Mouse (Mus musculus): ENCODE measurements around the gene Smim23. TPM values are rescaled to one million over a fixed set of nuclear protein-coding genes. Genes with fewer than 3 reads are reported as not detected.

Smim23 gene
- polyA plus RNA-seq, 1 experiment from 2014 or later = not detected

- no peaks in the 10 kb centered on the region for H3K9me3 ChIP-seq
- H3K9ac ChIP-seq = no peak overlapping the region
- H3K36me3 ChIP-seq = no peaks in the 10 kb centered on the region
- H3K4me3 ChIP-seq = no peak overlapping the region
- no peak overlapping the region for H3K27ac ChIP-seq
- peaks cover 9% of the 10 kb centered on the region for H3K4me1 ChIP-seq
- 21% methylated on average over 2 of the region's 2 CpGs for WGBS
- no peaks in the 10 kb centered on the region for H3K27me3 ChIP-seq
- ATAC-seq (ENCODE audit: insufficient number of reproducible peaks, insufficient read depth, low FRiP score, low TSS enrichment) = no peak
- H3K4me2 ChIP-seq (replicated peaks) = no peak overlapping the region
These were observed 18.4 kb downstream of the Smim23 start for GRCm38 (mm10) chr11:32805958-32806357.

GRCm38 (mm10) chr11:32803658-32804057 lies 20.7 kb downstream of the Smim23 start:
- no peak overlapping the region for H3K4me3 ChIP-seq
- peaks cover 14% of the 10 kb centered on the region for H3K4me1 ChIP-seq
- no peak overlapping the region for H3K4me2 ChIP-seq (replicated peaks)
- no peak for ATAC-seq (ENCODE audit: insufficient number of reproducible peaks, insufficient read depth, low FRiP score, low TSS enrichment)
- H3K9me3 ChIP-seq = no peaks in the 10 kb centered on the region
- no peaks in the 10 kb centered on the region for H3K27me3 ChIP-seq
- no peaks in the 10 kb centered on the region for H3K36me3 ChIP-seq
- WGBS = 45% methylated on average over 4 of the region's 4 CpGs
- no peak overlapping the region for H3K27ac ChIP-seq
- H3K9ac ChIP-seq = no peak overlapping the region

GRCm38 (mm10) chr11:32801715-32802114 lies 22.7 kb downstream of the Smim23 start:
- Histone ChIP-seq H3K27me3 (no peaks in the 10 kb centered on the region), H3K4me1 (peaks cover 18% of the 10 kb centered on the region), H3K9me3 (no peaks in the 10 kb centered on the region), H3K4me3 (no peak overlapping the region), H3K36me3 (no peaks in the 10 kb centered on the region), H3K27ac (no peak overlapping the region), H3K9ac (no peak overlapping the region), H3K4me2 (replicated peaks) (no peak overlapping the region)
- WGBS = 59% methylated on average over 6 of the region's 6 CpGs
- ATAC-seq (ENCODE audit: insufficient number of reproducible peaks, insufficient read depth, low FRiP score, low TSS enrichment) = no peak

- no peak overlapping the region for H3K27ac ChIP-seq
These were observed 23.5 kb downstream of the Smim23 start for GRCm38 (mm10) chr11:32800929-32801375.

GRCm38 (mm10) chr11:32798445-32798844 lies 26.0 kb downstream of the Smim23 start:
- H3K4me1 ChIP-seq = peaks cover 30% of the 10 kb centered on the region
- no peak overlapping the region for H3K9ac ChIP-seq
- H3K4me3 ChIP-seq = no peak overlapping the region
- no peak overlapping the region for H3K4me2 ChIP-seq (replicated peaks)
- H3K36me3 ChIP-seq = no peaks in the 10 kb centered on the region
- H3K9me3 ChIP-seq = no peaks in the 10 kb centered on the region
- no peaks in the 10 kb centered on the region for H3K27me3 ChIP-seq
- 46% methylated on average over 4 of the region's 4 CpGs for WGBS
- 0 out of 2 replicates have a peak, but pooled peaks have one; percentile 36 for ATAC-seq (ENCODE audit: insufficient number of reproducible peaks, insufficient read depth, low FRiP score, low TSS enrichment)
- no peak overlapping the region for H3K27ac ChIP-seq

More at GRCm38 (mm10) chr11:32800929-32801375, 23.5 kb downstream of the Smim23 start:
- H3K36me3 ChIP-seq = no peaks in the 10 kb centered on the region
- WGBS = 35% methylated on average over 7 of the region's 7 CpGs
- no peak overlapping the region for H3K4me2 ChIP-seq (replicated peaks)
- no peak for ATAC-seq (ENCODE audit: insufficient number of reproducible peaks, insufficient read depth, low FRiP score, low TSS enrichment)
- no peaks in the 10 kb centered on the region for H3K9me3 ChIP-seq
- H3K4me1 ChIP-seq = peaks cover 18% of the 10 kb centered on the region
- H3K9ac ChIP-seq = no peak overlapping the region
- H3K4me3 ChIP-seq = no peak overlapping the region
- no peaks in the 10 kb centered on the region for H3K27me3 ChIP-seq

- Histone ChIP-seq H3K27me3 (no peaks in the 10 kb centered on the region), H3K27ac (no peak overlapping the region), H3K4me1 (peaks cover 18% of the 10 kb centered on the region), H3K9me3 (no peaks in the 10 kb centered on the region), H3K4me2 (replicated peaks) (no peak overlapping the region), H3K36me3 (no peaks in the 10 kb centered on the region), H3K9ac (no peak overlapping the region), H3K4me3 (no peak overlapping the region)
- WGBS = 68% methylated on average over 10 of the region's 10 CpGs
- no peak for ATAC-seq (ENCODE audit: insufficient number of reproducible peaks, insufficient read depth, low FRiP score, low TSS enrichment)
These were observed 29.5 kb downstream of the Smim23 start for GRCm38 (mm10) chr11:32794759-32795445.

- H3K27me3 ChIP-seq = no peaks in the 10 kb centered on the region
- H3K9ac ChIP-seq = no peak overlapping the region
- no peaks in the 10 kb centered on the region for H3K9me3 ChIP-seq
- H3K4me3 ChIP-seq = no peak overlapping the region
- ATAC-seq (ENCODE audit: insufficient number of reproducible peaks, insufficient read depth, low FRiP score, low TSS enrichment) = no peak
- H3K27ac ChIP-seq = no peak overlapping the region
- no peaks in the 10 kb centered on the region for H3K36me3 ChIP-seq
- H3K4me2 ChIP-seq (replicated peaks) = no peak overlapping the region
- H3K4me1 ChIP-seq = no peaks in the 10 kb centered on the region
- WGBS = 86% methylated on average over 5 of the region's 5 CpGs
These were observed 38.2 kb downstream of the Smim23 start for GRCm38 (mm10) chr11:32786201-32786600.

- no peak for ATAC-seq (ENCODE audit: insufficient number of reproducible peaks, insufficient read depth, low FRiP score, low TSS enrichment)
- H3K27ac ChIP-seq = no peak overlapping the region
- no peaks in the 10 kb centered on the region for H3K36me3 ChIP-seq
- peaks cover 4% of the 10 kb centered on the region; the same call in 1 of the 2 replicates for H3K4me1 ChIP-seq
- no peaks in the 10 kb centered on the region for H3K27me3 ChIP-seq
- no peak overlapping the region for H3K4me2 ChIP-seq (replicated peaks)
- WGBS = 83% methylated on average over 6 of the region's 6 CpGs
- no peak overlapping the region for H3K4me3 ChIP-seq
- no peak overlapping the region for H3K9ac ChIP-seq
- no peaks in the 10 kb centered on the region for H3K9me3 ChIP-seq
These were observed 38.7 kb downstream of the Smim23 start for GRCm38 (mm10) chr11:32785591-32786147.

GRCm38 (mm10) chr11:32782724-32783123 lies 41.7 kb downstream of the Smim23 start:
- H3K27ac ChIP-seq = no peak overlapping the region
- no peak overlapping the region for H3K9ac ChIP-seq
- no peak overlapping the region for H3K4me2 ChIP-seq (replicated peaks)
- H3K4me3 ChIP-seq = no peak overlapping the region
- H3K36me3 ChIP-seq = no peaks in the 10 kb centered on the region
- H3K9me3 ChIP-seq = no peaks in the 10 kb centered on the region
- peaks cover 5% of the 10 kb centered on the region; the same call in 1 of the 2 replicates for H3K4me1 ChIP-seq
- ATAC-seq (ENCODE audit: insufficient number of reproducible peaks, insufficient read depth, low FRiP score, low TSS enrichment) = no peak
- WGBS = 86% methylated on average over 3 of the region's 3 CpGs
- no peaks in the 10 kb centered on the region for H3K27me3 ChIP-seq

- Histone ChIP-seq H3K27me3 (no peaks in the 10 kb centered on the region), H3K36me3 (no peaks in the 10 kb centered on the region), H3K4me3 (no peak overlapping the region), H3K27ac (no peak overlapping the region), H3K4me1 (peaks cover 5% of the 10 kb centered on the region; the same call in 1 of the 2 replicates), H3K4me2 (replicated peaks) (no peak overlapping the region), H3K9me3 (no peaks in the 10 kb centered on the region), H3K9ac (no peak overlapping the region)
- 50% methylated on average over 2 of the region's 2 CpGs for WGBS
- no peak for ATAC-seq (ENCODE audit: insufficient number of reproducible peaks, insufficient read depth, low FRiP score, low TSS enrichment)
These were observed 42.6 kb downstream of the Smim23 start for GRCm38 (mm10) chr11:32781633-32782404.

- H3K4me1 ChIP-seq = peaks cover 5% of the 10 kb centered on the region; the same call in 1 of the 2 replicates
- no peak for ATAC-seq (ENCODE audit: insufficient number of reproducible peaks, insufficient read depth, low FRiP score, low TSS enrichment)
- H3K36me3 ChIP-seq = no peaks in the 10 kb centered on the region
- H3K27ac ChIP-seq = no peak overlapping the region
- H3K4me2 ChIP-seq (replicated peaks) = no peak overlapping the region
- no peak overlapping the region for H3K9ac ChIP-seq
- H3K4me3 ChIP-seq = no peak overlapping the region
- H3K27me3 ChIP-seq = no peaks in the 10 kb centered on the region
- no peaks in the 10 kb centered on the region for H3K9me3 ChIP-seq
- WGBS = 56% methylated on average over 11 of the region's 11 CpGs
These were observed 43.5 kb downstream of the Smim23 start for GRCm38 (mm10) chr11:32780747-32781536.

Measured in embryonic facial prominence, embryonic 12.5 days (tissue).